In the genomic region with DNA sequence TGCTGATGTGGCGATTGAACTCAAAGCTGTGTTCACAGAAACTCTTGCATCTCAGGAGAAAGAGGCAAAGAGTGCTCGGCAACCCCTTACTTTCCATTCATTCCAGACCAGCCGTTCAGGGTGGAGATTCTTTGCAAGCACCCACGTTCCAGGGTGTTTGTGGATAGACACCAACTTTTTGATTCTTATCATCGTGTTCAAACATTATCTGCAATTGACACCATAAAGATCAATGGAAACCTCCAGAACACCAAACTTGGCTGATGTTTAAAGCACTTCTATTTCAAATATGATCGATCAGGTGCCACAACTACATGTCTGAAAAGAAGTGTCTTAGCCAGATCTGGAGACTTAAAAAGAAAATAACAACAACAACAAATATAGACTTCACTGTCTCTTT, we compare ENCODE assay signal across 31 mouse cellular contexts.
"Had no signal": no experiment of that assay in that cellular context is flagged by ENCODE, and none has a peak within 500 bp of the region (broad histone marks: within the 10 kb centered on the region; RNA-seq: fewer than 3 reads in every experiment).

No protein-coding gene starts in this region.

- ATAC-seq: liver, embryonic 12.5 days; liver, postnatal 0 days; lung, postnatal 0 days; midbrain, embryonic 13.5 days; midbrain, embryonic 15.5 days; midbrain, embryonic 16.5 days had no signal

- H3K27ac ChIP-seq: left cerebral cortex, adult 2 months; limb, embryonic 10.5 days; limb, embryonic 12.5 days; limb, embryonic 13.5 days; limb, embryonic 15.5 days; liver, embryonic 12.5 days; liver, embryonic 13.5 days; liver, embryonic 14.5 days; liver, embryonic 15.5 days; lung, embryonic 15.5 days; macrophage; midbrain, embryonic 10.5 days; midbrain, embryonic 12.5 days; midbrain, embryonic 13.5 days; midbrain, embryonic 15.5 days; neural tube, embryonic 12.5 days had no signal

- H3K9ac ChIP-seq: limb, embryonic 12.5 days; limb, embryonic 13.5 days; limb, embryonic 15.5 days; liver, embryonic 12.5 days; liver, embryonic 13.5 days; liver, embryonic 14.5 days; liver, embryonic 15.5 days; liver, postnatal 0 days; lung, embryonic 14.5 days; lung, embryonic 15.5 days; midbrain, embryonic 12.5 days; midbrain, embryonic 13.5 days; midbrain, embryonic 15.5 days; neural tube, embryonic 12.5 days had no signal

- H3K27me3 ChIP-seq: limb, embryonic 12.5 days; limb, embryonic 13.5 days; limb, embryonic 15.5 days; liver, embryonic 12.5 days; liver, embryonic 13.5 days; liver, embryonic 15.5 days; lung, embryonic 15.5 days; megakaryocyte, embryonic 14.5 days; midbrain, embryonic 12.5 days; midbrain, embryonic 13.5 days; midbrain, embryonic 15.5 days; neural tube, embryonic 12.5 days had no signal

- H3K4me1 ChIP-seq: limb, embryonic 10.5 days; liver, embryonic 15.5 days; lung, embryonic 15.5 days; midbrain, embryonic 15.5 days; neural tube, embryonic 12.5 days had no signal

- H3K4me2 ChIP-seq: limb, embryonic 12.5 days; limb, embryonic 13.5 days; limb, embryonic 15.5 days; liver, embryonic 11.5 days; liver, embryonic 12.5 days; liver, embryonic 13.5 days; liver, embryonic 15.5 days; lung, embryonic 14.5 days; lung, embryonic 15.5 days; midbrain, embryonic 12.5 days; midbrain, embryonic 13.5 days; midbrain, embryonic 15.5 days; neural tube, embryonic 12.5 days had no signal

- DNase-seq: left cerebral cortex, postnatal 4 days; liver, embryonic 13.5 days; liver, postnatal 0 days; lung, adult 18-20 months; lung, adult 2 months; lung, embryonic 14.5 days; lung, postnatal 10 days; lung, postnatal 14 days; lung, postnatal 36 days; lung, postnatal 4 days; midbrain, embryonic 14.5 days had no signal

- H3K36me3 ChIP-seq: limb, embryonic 12.5 days; limb, embryonic 13.5 days; limb, embryonic 15.5 days; liver, embryonic 12.5 days; liver, embryonic 13.5 days; liver, embryonic 15.5 days; lung, embryonic 15.5 days; midbrain, embryonic 10.5 days; midbrain, embryonic 12.5 days; midbrain, embryonic 13.5 days; midbrain, embryonic 15.5 days; neural tube, embryonic 12.5 days had no signal

- H3K9me3 ChIP-seq: limb, embryonic 10.5 days; limb, embryonic 12.5 days; limb, embryonic 13.5 days; limb, embryonic 15.5 days; liver, embryonic 12.5 days; liver, embryonic 13.5 days; liver, embryonic 15.5 days; lung, embryonic 15.5 days; megakaryocyte, embryonic 14.5 days; midbrain, embryonic 10.5 days; midbrain, embryonic 12.5 days; midbrain, embryonic 13.5 days; midbrain, embryonic 15.5 days; neural tube, embryonic 12.5 days had no signal

- H3K4me3 ChIP-seq: left cerebral cortex, adult 2 months; limb, embryonic 10.5 days; limb, embryonic 12.5 days; limb, embryonic 13.5 days; limb, embryonic 15.5 days; liver, embryonic 12.5 days; liver, embryonic 13.5 days; liver, embryonic 15.5 days; lung, embryonic 15.5 days; megakaryocyte, embryonic 14.5 days; midbrain, embryonic 10.5 days; midbrain, embryonic 12.5 days; midbrain, embryonic 13.5 days; midbrain, embryonic 15.5 days; myocyte; neural tube, embryonic 12.5 days had no signal
